Comparison of ENCODE assay signal across 9 mouse cellular contexts in the genomic region with DNA sequence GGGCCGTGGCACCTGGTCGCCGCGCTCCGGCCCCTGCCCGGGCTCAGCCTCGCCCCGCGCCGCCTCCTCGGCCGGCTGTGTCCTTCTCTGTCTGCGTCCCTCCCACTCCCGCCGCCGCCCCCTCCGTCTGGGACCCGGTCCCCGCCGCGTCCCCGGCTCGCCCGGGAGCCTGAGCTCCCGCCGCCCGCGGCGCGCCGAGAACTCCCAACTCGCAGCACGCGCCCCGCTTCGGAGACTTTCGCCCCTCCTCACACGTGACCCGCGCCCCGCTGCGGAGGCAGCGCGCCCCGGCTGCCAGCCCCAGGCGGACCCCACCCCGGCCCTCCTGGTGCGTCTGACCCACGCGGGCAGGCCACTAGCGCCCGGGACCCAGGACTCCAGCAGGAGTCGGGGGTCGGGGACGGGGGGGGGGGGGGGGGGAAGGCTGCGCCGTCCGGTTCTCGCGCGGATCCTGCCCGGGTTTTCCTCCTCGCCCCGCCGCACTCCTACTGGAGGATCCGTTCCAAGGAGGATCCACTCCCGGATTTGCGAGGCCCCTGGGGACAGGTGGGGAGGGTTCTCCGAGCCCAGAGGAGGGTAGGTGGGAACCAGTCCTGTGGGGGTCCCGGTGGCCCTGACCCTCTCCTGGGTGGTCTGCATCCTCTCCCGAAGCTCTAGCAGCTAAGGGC. TPM values are rescaled to one million over a fixed set of nuclear protein-coding genes. Genes with fewer than 3 reads are reported as not detected.
DNase-seq lines count a peak whose midpoint lies in the region; ATAC-seq and TF ChIP-seq lines count a peak whose summit lies in the region.
"Had no signal": no experiment of that assay in that cellular context is flagged by ENCODE, and none has a peak within 500 bp of the region (broad histone marks: within the 10 kb centered on the region; RNA-seq: fewer than 3 reads in every experiment).

No protein-coding gene starts in this region.

- H3K4me3 ChIP-seq in embryonic facial prominence, embryonic 15.5 days (replicated peaks), result peak overlapping the region; percentile 52
- peak overlapping the region; percentile 63 for H3K4me3 ChIP-seq in heart, embryonic 15.5 days
- H3K4me3 ChIP-seq in lung, adult 2 months (replicated peaks; ENCODE audit: extremely low read depth, low read depth, low read length), result peak overlapping the region; percentile 34

- H3K27ac ChIP-seq in embryonic facial prominence, embryonic 15.5 days (replicated peaks), result no peak overlapping the region
- H3K27ac ChIP-seq in heart, embryonic 15.5 days, result no peak overlapping the region

- peaks cover 23% of the 10 kb centered on the region for H3K4me1 ChIP-seq in embryonic facial prominence, embryonic 15.5 days
- peaks cover 43% of the 10 kb centered on the region for H3K4me1 ChIP-seq in heart, embryonic 15.5 days (replicated peaks)
- H3K4me1 ChIP-seq in lung, adult 2 months (ENCODE audit: control insufficient read depth, insufficient read depth, low read length), result peaks cover 5% of the 10 kb centered on the region

- no peaks in the 10 kb centered on the region for H3K36me3 ChIP-seq in embryonic facial prominence, embryonic 15.5 days
- H3K36me3 ChIP-seq in heart, embryonic 15.5 days, result no peaks in the 10 kb centered on the region
- H3K36me3 ChIP-seq: G1E had no signal

- H3K4me2 ChIP-seq in embryonic facial prominence, embryonic 15.5 days (replicated peaks), result peak overlapping the region; percentile 100
- H3K4me2 ChIP-seq in heart, embryonic 15.5 days, result peak overlapping the region; percentile 96

- TF ChIP-seq CTCF in lung, adult 2 months (IDR thresholded peaks at IDR 0.05; ENCODE audit: insufficient read depth, low read length), result no peak

- peak; percentile 67; the same call in 1 of the 2 replicates for ATAC-seq in embryonic facial prominence, embryonic 15.5 days (ENCODE audit: insufficient number of reproducible peaks, low FRiP score, low TSS enrichment, low read depth)
- peak; percentile 16; the same call in 1 of the 2 replicates for ATAC-seq in heart, embryonic 15.5 days (replicated peaks; ENCODE audit: insufficient number of reproducible peaks, insufficient read depth, low FRiP score, low read depth)

- H3K27me3 ChIP-seq in embryonic facial prominence, embryonic 15.5 days, result peaks cover 93% of the 10 kb centered on the region
- peaks cover 91% of the 10 kb centered on the region for H3K27me3 ChIP-seq in heart, embryonic 15.5 days

- peak; percentile 64 to 68 for DNase-seq in cerebellum, postnatal 36 days
- DNase-seq in cerebellum, adult 9-11 months, result no peak
- peak; percentile 58 to 86 for DNase-seq in kidney, postnatal 36 days
- peak; percentile 54 for DNase-seq in lung, adult 2 months
- peak; percentile 80 for DNase-seq in retina, embryonic 14.5 days (ENCODE audit: low spot score)
- DNase-seq in spleen, adult 12 weeks (ENCODE audit: low spot score), result no peak

- WGBS in embryonic facial prominence, embryonic 15.5 days, result under 1% methylated on average over 52 of the region's 71 CpGs
- WGBS in heart, embryonic 15.5 days, result 0% methylated on average over 31 of the region's 71 CpGs
- WGBS in lung, adult 2 months, result 1% methylated on average over 66 of the region's 71 CpGs

- H3K9ac ChIP-seq in embryonic facial prominence, embryonic 15.5 days, result peak overlapping the region; percentile 40
- H3K9ac ChIP-seq in heart, embryonic 15.5 days, result peak overlapping the region; percentile 67

- H3K9me3 ChIP-seq in embryonic facial prominence, embryonic 15.5 days (replicated peaks), result no peaks in the 10 kb centered on the region
- no peaks in the 10 kb centered on the region for H3K9me3 ChIP-seq in heart, embryonic 15.5 days (replicated peaks)
- H3K9me3 ChIP-seq: G1E had no signal

- no peak for TF ChIP-seq POLR2A in lung, adult 2 months (IDR thresholded peaks at IDR 0.05; ENCODE audit: borderline replicate concordance, extremely low read depth, low read depth, low read length)

RNA-seq across cellular contexts. Expression of gene Kcnj4, which starts 0.7 kb away (rescaled TPM):
- polyA plus RNA-seq in embryonic facial prominence, embryonic 15.5 days (2015; fragmentation: Nextera tagmentation; extraction: Ambion mirVana), result 0.14 and 0.15 TPM in 2 replicates
- 0.20 and 0.34 TPM in 2 replicates for polyA plus RNA-seq in heart, embryonic 15.5 days (2015; fragmentation: Nextera tagmentation; extraction: Ambion mirVana)
- polyA plus RNA-seq in lung, adult 2 months (2012; rRNA removed), result not detected in 2 replicates
- polyA plus RNA-seq: G1E had no signal

RNA-seq across cellular contexts. Expression of gene Kdelr3, which starts 10.5 kb away (rescaled TPM):
- 168 and 178 TPM in 2 replicates for polyA plus RNA-seq in embryonic facial prominence, embryonic 15.5 days (2015; fragmentation: Nextera tagmentation; extraction: Ambion mirVana)
- 62.9 and 83.1 TPM in 2 replicates for polyA plus RNA-seq in heart, embryonic 15.5 days (2015; fragmentation: Nextera tagmentation; extraction: Ambion mirVana)
- polyA plus RNA-seq in lung, adult 2 months (2012; rRNA removed), result 16.9 and 19.4 TPM in 2 replicates
- polyA plus RNA-seq: G1E had no signal

RNA-seq across cellular contexts. Expression of gene Ddx17, which starts 40.8 kb away (rescaled TPM):
- polyA plus RNA-seq in embryonic facial prominence, embryonic 15.5 days (2015; fragmentation: Nextera tagmentation; extraction: Ambion mirVana), result 48.5 and 55.1 TPM in 2 replicates
- 28.5 and 34.2 TPM in 2 replicates for polyA plus RNA-seq in heart, embryonic 15.5 days (2015; fragmentation: Nextera tagmentation; extraction: Ambion mirVana)
- 255 and 299 TPM in 2 replicates for polyA plus RNA-seq in lung, adult 2 months (2012; rRNA removed)

RNA-seq across cellular contexts. Expression of gene Csnk1e, which starts 50.4 kb away (rescaled TPM):
- 113 and 117 TPM in 2 replicates for polyA plus RNA-seq in embryonic facial prominence, embryonic 15.5 days (2015; fragmentation: Nextera tagmentation; extraction: Ambion mirVana)
- 74.9 and 81.9 TPM in 2 replicates for polyA plus RNA-seq in heart, embryonic 15.5 days (2015; fragmentation: Nextera tagmentation; extraction: Ambion mirVana)
- 90.8 and 109 TPM in 2 replicates for polyA plus RNA-seq in lung, adult 2 months (2012; rRNA removed)
- polyA plus RNA-seq: G1E had no signal

Comparison
In these comparisons a context has a peak if more than half of its experiments do, and no peak if none do; other contexts are left out.
1. DNase-seq: peak in cerebellum, postnatal 36 days (2 of 2), kidney, postnatal 36 days (2 of 2), lung, adult 2 months (single experiment) and retina, embryonic 14.5 days (single experiment); none in cerebellum, adult 9-11 months (single experiment) and spleen, adult 12 weeks (single experiment).
2. Peak in every context shown above with its lines, with median percentiles within 50 percentile points of each other: H3K4me3 ChIP-seq.